Mouse (Mus musculus) limb, embryonic 11.5 days (tissue): ENCODE data around the gene Ndufa4l2. TPM values are rescaled to one million over a fixed set of nuclear protein-coding genes. Genes with fewer than 3 reads are reported as not detected.
A peak's percentile ranks its signal among the peaks of the same experiment; 100 is the strongest.

Source experiments
- ATAC-seq: fragments of 200-750 bp; cut with Nextera tagmentation; 2 replicates; pipeline ENCODE4 v1.8.0; 2017; ENCODE audit warnings: low read depth; ENCODE audit not compliant: insufficient number of reproducible peaks, low FRiP score, low TSS enrichment
- DNase-seq: peaks from one replicate; pipeline ENCODE4 v3.0.0-alpha.2; 2015; ENCODE audit warnings: low spot score
- H3K27ac ChIP-seq: fragments of 300-500 bp; sonication (generic); replicated peaks from 2 replicates; pipeline ENCODE4 v1.5.1; 2014; ENCODE audit warnings: low read depth, mild to moderate bottlenecking, low read length
- H3K27me3 ChIP-seq: fragments of 300-500 bp; sonication (generic); 2 replicates; pipeline ENCODE4 v1.6.1; 2014; ENCODE audit warnings: mild to moderate bottlenecking, low read length, mixed read lengths; ENCODE audit not compliant: control insufficient read depth, insufficient read depth
- H3K36me3 ChIP-seq: fragments of 300-500 bp; sonication (generic); 2 replicates; pipeline ENCODE4 v1.6.1; 2014; ENCODE audit warnings: mild to moderate bottlenecking, low read length, moderate library complexity, mixed read lengths; ENCODE audit not compliant: control insufficient read depth, insufficient read depth
- H3K4me1 ChIP-seq: fragments of 300-500 bp; sonication (generic); 2 replicates; pipeline ENCODE4 v1.6.1; 2014; ENCODE audit warnings: low read length, mixed read lengths; ENCODE audit not compliant: control insufficient read depth, insufficient read depth
- H3K4me2 ChIP-seq: fragments of 300-500 bp; sonication (generic); 2 replicates; pipeline ENCODE4 v1.6.1; 2014; ENCODE audit warnings: low read depth, mild to moderate bottlenecking, moderate library complexity; ENCODE audit not compliant: severe bottlenecking
- H3K4me3 ChIP-seq: fragments of 300-500 bp; sonication (generic); 2 replicates; pipeline ENCODE4 v1.5.1; 2014; ENCODE audit warnings: low read depth, low read length
- H3K9ac ChIP-seq: fragments of 300-500 bp; sonication (generic); 2 replicates; pipeline ENCODE4 v1.6.1; 2014; ENCODE audit warnings: mild to moderate bottlenecking, low read length
- H3K9me3 ChIP-seq: fragments of 300-500 bp; sonication (generic); 2 replicates; pipeline ENCODE4 v1.6.1; 2016; ENCODE audit warnings: low read length; ENCODE audit not compliant: control insufficient read depth
- WGBS: fragments of 180-500 bp; shearing (Covaris S2); extraction: QIAGEN DNeasy Blood & Tissue Kit; methylation state at CpG from one replicate; pipeline ENCODE4 v1.1.7; 2014; 5-methylcytosine and 5-hydroxymethylcytosine counted together
- polyA plus RNA-seq: library from polyadenylated mRNA; unstranded; fragments of >200 nt; fragmentation: Nextera tagmentation; extraction: Ambion mirVana; gene quantifications from 2 replicates; pipeline ENCODE4 v1.2.1, GENCODE M21; 2014

Gene Ndufa4l2
- polyA plus RNA-seq, 1 experiment from 2014 or later, result 0.96 TPM

- Histone ChIP-seq H3K4me2 (no peak within 1 kb of the TSS), H3K27ac (no peak within 1 kb of the TSS), H3K36me3 (peaks cover 11% of the 10 kb centered on the region; the same call in 1 of the 2 replicates), H3K4me1 (no peaks in the 10 kb centered on the region), H3K9me3 (no peaks in the 10 kb centered on the region), H3K9ac (0 out of 2 replicates have a peak within 1 kb of the TSS, but pooled peaks have one; percentile 17), H3K27me3 (no peaks in the 10 kb centered on the region), H3K4me3 (no peak within 1 kb of the TSS)
- DNase-seq (no peak), ATAC-seq (no peak)
- 73% methylated on average over 12 of the region's 13 CpGs for WGBS
These were observed 13.6 kb upstream of the Ndufa4l2 start, which contains the start of gene Stac3 for GRCm38 (mm10) chr10:127500894-127501893. Stac3 (plus strand) TSS chr10:127501686.

- WGBS, result 3% methylated on average over 15 of the region's 15 CpGs
- no peaks in the 10 kb centered on the region; the same call in 1 of the 2 replicates for H3K36me3 ChIP-seq
- H3K27ac ChIP-seq, result no peak overlapping the region
- DNase-seq, result peak; percentile 89
- 0 out of 2 replicates have a peak overlapping the region, but pooled peaks have one; percentile 10 for H3K4me2 ChIP-seq
- no peaks in the 10 kb centered on the region for H3K9me3 ChIP-seq
- no peak for ATAC-seq
- H3K4me3 ChIP-seq, result no peak overlapping the region
- H3K4me1 ChIP-seq, result peaks cover 45% of the 10 kb centered on the region
- H3K9ac ChIP-seq, result no peak overlapping the region
- peaks cover 34% of the 10 kb centered on the region for H3K27me3 ChIP-seq
These were observed 6.5 kb upstream of the Ndufa4l2 start for GRCm38 (mm10) chr10:127508239-127508638.

GRCm38 (mm10) chr10:127509051-127509836, 5.5 kb upstream of the Ndufa4l2 start:
- H3K4me3 ChIP-seq, result peak overlapping the region; percentile 31
- DNase-seq, result peak; percentile 98
- peaks cover 53% of the 10 kb centered on the region for H3K4me1 ChIP-seq
- peak overlapping the region; percentile 27; the same call in 1 of the 2 replicates for H3K9ac ChIP-seq
- no peaks in the 10 kb centered on the region for H3K9me3 ChIP-seq
- H3K4me2 ChIP-seq, result peak overlapping the region; percentile 61
- peak; percentile 41; the same call in 1 of the 2 replicates for ATAC-seq
- H3K27ac ChIP-seq, result no peak overlapping the region
- H3K36me3 ChIP-seq, result no peaks in the 10 kb centered on the region; the same call in 1 of the 2 replicates
- peaks cover 43% of the 10 kb centered on the region for H3K27me3 ChIP-seq
- 0% methylated on average over 35 of the region's 35 CpGs for WGBS

DNA sequence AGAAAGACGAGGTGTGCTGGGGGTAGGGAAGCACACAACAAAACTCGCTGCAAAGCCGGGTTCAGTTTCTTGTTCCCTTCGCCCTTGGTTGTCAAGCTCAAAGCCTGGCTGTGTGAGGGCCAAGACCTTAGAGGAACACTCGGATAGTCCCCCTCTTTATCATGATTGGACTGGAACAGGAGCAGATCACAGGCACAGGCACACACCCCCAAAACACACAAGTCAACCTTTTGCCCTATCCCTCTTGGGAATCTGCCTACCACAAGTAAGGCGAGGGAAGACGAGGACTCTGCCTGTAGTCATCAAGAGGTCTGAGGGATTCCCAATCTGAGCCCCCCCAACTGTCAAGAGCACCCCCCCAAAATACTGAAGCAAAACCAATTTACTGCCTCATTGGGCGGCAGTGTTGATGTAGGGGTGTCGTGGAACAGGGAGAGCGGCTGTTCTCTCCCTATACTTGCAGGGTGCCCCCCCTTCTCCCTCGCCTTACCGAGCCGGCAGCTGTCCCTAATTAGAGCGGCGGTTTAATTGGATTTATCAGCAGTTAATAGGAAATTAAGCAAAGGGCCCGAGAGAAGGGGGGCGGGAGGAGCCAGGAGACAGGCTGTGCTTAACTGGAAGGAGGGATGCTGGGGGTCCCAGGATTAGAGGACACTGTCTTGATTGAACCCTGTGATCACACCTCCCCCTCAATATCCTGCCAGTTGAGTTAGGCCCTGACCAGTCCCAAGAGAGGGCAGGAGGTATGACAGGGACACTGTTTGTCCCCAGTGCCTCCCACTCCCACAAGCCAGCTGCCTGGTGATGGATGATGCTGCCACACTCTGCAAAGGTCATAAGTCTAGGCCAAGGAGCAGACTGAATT, 4.7 kb upstream of the Ndufa4l2 start:
- Histone ChIP-seq H3K27me3 (peaks cover 51% of the 10 kb centered on the region), H3K9me3 (no peaks in the 10 kb centered on the region), H3K36me3 (no peaks in the 10 kb centered on the region; the same call in 1 of the 2 replicates), H3K4me3 (peak overlapping the region; percentile 31; the same call in 1 of the 2 replicates), H3K4me2 (peak overlapping the region; percentile 61), H3K9ac (no peak overlapping the region), H3K27ac (no peak overlapping the region), H3K4me1 (peaks cover 61% of the 10 kb centered on the region)
- 1% methylated on average over 17 of the region's 17 CpGs for WGBS
- DNase-seq, result peak; percentile 36
- ATAC-seq, result no peak

DNA sequence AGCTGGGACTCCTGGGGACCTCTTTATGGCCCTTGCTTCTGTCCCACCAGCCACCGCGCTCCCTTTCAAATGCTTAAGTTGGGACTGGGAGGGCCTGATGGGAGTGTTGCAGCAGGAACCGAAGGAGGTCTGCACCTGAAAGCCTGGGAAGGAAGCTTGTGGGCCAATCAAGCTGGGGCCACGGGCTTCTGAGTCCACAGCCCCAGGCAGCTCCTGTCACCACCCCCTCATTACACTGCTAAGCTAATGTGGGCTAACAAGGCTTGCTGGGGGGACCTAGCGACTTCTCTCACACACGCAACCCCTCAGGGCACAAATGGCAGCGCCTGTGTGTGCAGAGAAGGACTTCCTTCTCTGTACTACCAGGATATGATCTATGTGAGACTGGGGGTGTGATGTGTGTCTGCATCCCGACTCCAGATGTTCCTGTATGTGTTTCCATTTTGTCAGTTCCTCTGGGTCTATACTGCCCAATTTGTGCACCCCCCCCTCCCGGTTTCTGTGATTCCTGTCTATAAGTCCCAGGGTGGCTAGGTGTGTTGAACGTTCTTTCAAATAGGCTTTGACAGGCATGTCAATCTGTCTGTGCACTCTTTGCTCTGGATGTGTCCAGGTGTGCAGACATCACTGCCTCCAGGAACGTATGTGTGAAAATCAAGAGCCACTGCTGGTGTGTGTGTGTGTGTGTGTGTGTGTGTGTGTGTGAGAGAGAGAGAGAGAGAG, 3.7 kb upstream of the Ndufa4l2 start:
- Histone ChIP-seq H3K9ac (peak overlapping the region; percentile 55; the same call in 1 of the 2 replicates), H3K36me3 (no peaks in the 10 kb centered on the region; the same call in 1 of the 2 replicates), H3K4me2 (peak overlapping the region; percentile 76), H3K27me3 (peaks cover 53% of the 10 kb centered on the region), H3K9me3 (no peaks in the 10 kb centered on the region), H3K4me3 (no peak overlapping the region), H3K27ac (no peak overlapping the region), H3K4me1 (peaks cover 71% of the 10 kb centered on the region)
- DNase-seq, result peak; percentile 70
- ATAC-seq, result no peak
- WGBS, result 1% methylated on average over 11 of the region's 11 CpGs

GRCm38 (mm10) chr10:127511634-127512306, 3.0 kb upstream of the Ndufa4l2 start:
- Histone ChIP-seq H3K9me3 (no peaks in the 10 kb centered on the region), H3K4me3 (peak overlapping the region; percentile 37), H3K4me1 (peaks cover 78% of the 10 kb centered on the region), H3K27me3 (peaks cover 53% of the 10 kb centered on the region), H3K27ac (no peak overlapping the region), H3K4me2 (peak overlapping the region; percentile 76), H3K9ac (peak overlapping the region; percentile 55), H3K36me3 (no peaks in the 10 kb centered on the region; the same call in 1 of the 2 replicates)
- no peak for ATAC-seq
- DNase-seq, result peak; percentile 67
- under 1% methylated on average over 42 of the region's 46 CpGs for WGBS

- no peaks in the 10 kb centered on the region for H3K9me3 ChIP-seq
- WGBS, result 6% methylated on average over 7 of the region's 7 CpGs
- no peak for DNase-seq
- peaks cover 83% of the 10 kb centered on the region for H3K4me1 ChIP-seq
- H3K9ac ChIP-seq, result peak overlapping the region; percentile 12; the same call in 1 of the 2 replicates
- peaks cover 49% of the 10 kb centered on the region for H3K27me3 ChIP-seq
- no peak overlapping the region for H3K27ac ChIP-seq
- no peak for ATAC-seq
- H3K4me3 ChIP-seq, result peak overlapping the region; percentile 37
- no peaks in the 10 kb centered on the region for H3K36me3 ChIP-seq
- peak overlapping the region; percentile 76 for H3K4me2 ChIP-seq
These were observed 2.5 kb upstream of the Ndufa4l2 start for GRCm38 (mm10) chr10:127512307-127512666.
